Mouse (Mus musculus) liver, adult 2 months (tissue): Measurements from ENCODE around the gene Mettl14. TPM values are rescaled to one million over a fixed set of nuclear protein-coding genes. Genes with fewer than 3 reads are reported as not detected.
A peak's percentile ranks its signal among the peaks of the same experiment; 100 is the strongest.

Experiments used
- DNase-seq: peaks from one replicate; pipeline ENCODE4 v3.0.0-alpha.2; 2011; ENCODE audit warnings: low read depth, low spot score; ENCODE audit errors: extremely low read depth
- H3K27ac ChIP-seq: fragments of 200-500 bp; replicated peaks from 2 replicates; pipeline ENCODE4 v1.5.1; 2012; ENCODE audit warnings: low read depth, mild to moderate bottlenecking, control low read depth, inconsistent platforms, low read length; ENCODE audit not compliant: insufficient read depth
- H3K27me3 ChIP-seq: fragments of 200-500 bp; 2 replicates; pipeline ENCODE4 v1.6.1; 2012; ENCODE audit warnings: mild to moderate bottlenecking, moderate library complexity, low read length, inconsistent platforms; ENCODE audit not compliant: control insufficient read depth, insufficient read depth
- H3K36me3 ChIP-seq: fragments of 200-500 bp; 2 replicates; pipeline ENCODE4 v1.6.1; 2012; ENCODE audit warnings: low read length, inconsistent platforms; ENCODE audit not compliant: control insufficient read depth, insufficient read depth
- H3K4me1 ChIP-seq: fragments of 200-500 bp; 2 replicates; pipeline ENCODE4 v1.6.1; 2011; ENCODE audit warnings: low read length; ENCODE audit not compliant: control insufficient read depth, insufficient read depth
- H3K4me3 ChIP-seq: fragments of 200-500 bp; 2 replicates; pipeline ENCODE4 v1.5.1; 2011; ENCODE audit warnings: low read depth, mild to moderate bottlenecking, control low read depth, low read length, moderate library complexity; ENCODE audit not compliant: insufficient read depth
- H3K79me2 ChIP-seq: fragments of 200-500 bp; 2 replicates; pipeline ENCODE4 v1.6.1; 2012; ENCODE audit warnings: inconsistent platforms, mild to moderate bottlenecking, low read length, moderate library complexity; ENCODE audit not compliant: control insufficient read depth, insufficient read depth
- H3K9ac ChIP-seq: fragments of 200-500 bp; 2 replicates; pipeline ENCODE4 v1.6.1; 2012; ENCODE audit warnings: low read depth, mild to moderate bottlenecking, control low read depth, inconsistent platforms, low read length
- CTCF ChIP-seq: fragments of 200-500 bp; IDR thresholded peaks from 2 replicates; pipeline ENCODE4 v1.5.1; 2011; ENCODE audit warnings: low read depth, low read length, control low read depth
- POLR2A ChIP-seq: fragments of 200-500 bp; IDR thresholded peaks from 2 replicates; pipeline ENCODE4 v1.6.1; 2011; ENCODE audit warnings: low read length, control low read depth; ENCODE audit not compliant: insufficient read depth; ENCODE audit errors: extremely low read depth
- WGBS: fragments of 180-500 bp; shearing (Covaris S2); methylation state at CpG from one replicate; pipeline ENCODE4 v1.1.7; 2018; 5-methylcytosine and 5-hydroxymethylcytosine counted together
- polyA plus RNA-seq: library from polyadenylated mRNA; depleted of rRNA; stranded (reverse); fragments of >200 nt; gene quantifications from 2 replicates; pipeline ENCODE4 v1.2.3, GENCODE M21; 2012; rRNA removed
- total RNA-seq: library from RNA; depleted of rRNA; stranded (reverse); fragments of >200 nt; gene quantifications from 2 replicates; pipeline ENCODE4 v1.2.3, GENCODE M21; 2014; rRNA removed

The Mettl14 gene
- total and polyA plus RNA-seq, 2 experiments: 2.9 to 3.9 TPM

GRCm38 (mm10) chr3:123322147-123322546 lies 63.8 kb downstream of the Mettl14 start:
- Histone ChIP-seq H3K27me3 (no peaks in the 10 kb centered on the region), H3K36me3 (peaks cover 16% of the 10 kb centered on the region; the same call in 1 of the 2 replicates), H3K9ac (no peak overlapping the region), H3K4me1 (no peaks in the 10 kb centered on the region), H3K79me2 (no peaks in the 10 kb centered on the region; the same call in 1 of the 2 replicates), H3K27ac (no peak overlapping the region), H3K4me3 (no peak overlapping the region)
- 93% methylated on average over 1 of the region's 1 CpGs for WGBS
- TF ChIP-seq POLR2A (no peak), CTCF (peak; percentile 17; the same call in 1 of the 2 replicates)
- DNase-seq: peak; percentile 51

DNA sequence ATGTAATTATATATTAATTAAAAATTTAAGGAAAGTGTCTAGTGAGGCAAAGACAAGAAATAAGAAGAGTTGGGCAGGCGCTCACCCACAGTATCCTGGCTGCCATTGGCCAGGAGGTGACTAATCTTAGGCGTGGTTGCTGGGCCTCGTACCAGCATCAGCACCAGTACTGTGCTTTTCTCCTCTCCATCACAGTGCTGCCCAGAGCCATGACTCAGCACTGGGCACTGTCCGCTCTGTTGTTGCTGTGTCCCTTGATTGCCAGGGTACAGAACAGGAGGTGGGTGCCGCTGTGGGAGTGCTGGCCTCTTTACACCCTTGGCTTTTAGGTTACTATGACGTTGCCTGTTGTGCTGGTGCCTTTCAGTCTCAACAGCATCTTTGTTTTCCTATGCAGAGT lies 64.3 kb downstream of the Mettl14 start:
- H3K9ac ChIP-seq: no peak overlapping the region
- no peaks in the 10 kb centered on the region; the same call in 1 of the 2 replicates for H3K79me2 ChIP-seq
- no peaks in the 10 kb centered on the region for H3K4me1 ChIP-seq
- TF ChIP-seq CTCF (no peak), POLR2A (no peak)
- H3K36me3 ChIP-seq: peaks cover 19% of the 10 kb centered on the region
- WGBS: 62% methylated on average over 6 of the region's 6 CpGs
- no peaks in the 10 kb centered on the region for H3K27me3 ChIP-seq
- no peak overlapping the region for H3K4me3 ChIP-seq
- H3K27ac ChIP-seq: no peak overlapping the region
- DNase-seq: peak; percentile 28

DNA sequence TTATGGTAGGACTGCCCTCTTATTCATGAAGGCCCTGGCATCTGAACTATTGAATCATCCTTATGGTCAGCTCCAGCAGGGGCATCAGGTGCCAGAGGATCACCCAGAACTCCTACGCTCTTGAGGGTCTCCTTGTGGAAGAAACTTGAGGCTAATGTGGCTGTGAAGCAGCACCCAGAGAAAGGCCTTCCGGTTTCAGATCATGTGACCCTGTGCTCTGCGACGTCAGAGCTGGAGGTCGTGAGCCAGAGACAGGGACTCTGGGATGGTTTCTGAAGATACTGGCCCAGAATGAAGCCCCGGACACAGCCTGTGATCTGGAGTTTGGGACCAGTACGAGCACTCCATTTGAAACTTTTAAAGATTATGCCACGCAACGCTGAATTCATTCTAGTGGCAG lies 65.6 kb downstream of the Mettl14 start:
- Histone ChIP-seq H3K79me2 (no peaks in the 10 kb centered on the region; the same call in 1 of the 2 replicates), H3K4me1 (no peaks in the 10 kb centered on the region), H3K27me3 (no peaks in the 10 kb centered on the region), H3K27ac (no peak overlapping the region), H3K9ac (no peak overlapping the region), H3K4me3 (no peak overlapping the region), H3K36me3 (peaks cover 24% of the 10 kb centered on the region)
- TF ChIP-seq CTCF (no peak), POLR2A (no peak)
- WGBS: 76% methylated on average over 9 of the region's 9 CpGs
- no peak for DNase-seq

Other genes with a start within 250 kb of the Mettl14 start
- 0.34 and 0.37 TPM in 2 replicates for gene Synpo2, start 150.0 kb downstream of the Mettl14 start, total RNA-seq
- gene Synpo2, start 150.0 kb downstream of the Mettl14 start, polyA plus RNA-seq: 0.06 TPM in 2 replicates
- 46.4 and 56.7 TPM in 2 replicates for gene Sec24d, start 118.7 kb downstream of the Mettl14 start, total RNA-seq
- 71.9 and 89.7 TPM in 2 replicates for gene Sec24d, start 118.7 kb downstream of the Mettl14 start, polyA plus RNA-seq
- 0.18 TPM in 1 of 2 replicates, not detected in the other for gene Prss12, start 60.8 kb upstream of the Mettl14 start, total RNA-seq
- 0.07 and 0.25 TPM in 2 replicates for gene Prss12, start 60.8 kb upstream of the Mettl14 start, polyA plus RNA-seq